Mouse (Mus musculus) forebrain, embryonic 14.5 days (tissue): ENCODE measurements at regions not wholly inside any gene's neighbourhood (a gene's known extent, or its start where the extent isn't known, plus 50 kb on each side); places are given as distances from the start of the nearest gene placed in this dataset.

Source experiments
- ATAC-seq: fragments of 200-750 bp; cut with Nextera tagmentation; 2 replicates; pipeline ENCODE4 v1.8.0; 2017; ENCODE audit warnings: mild to moderate bottlenecking, moderate library complexity
- DNase-seq: peaks from one replicate; pipeline ENCODE4 v3.0.0-alpha.2; 2015; ENCODE audit warnings: low spot score
- H3K27ac ChIP-seq: fragments of 300-500 bp; sonication (generic); 2 replicates; pipeline ENCODE4 v1.5.1; 2014; ENCODE audit warnings: low read depth, mild to moderate bottlenecking, control low read depth, low read length, moderate library complexity
- H3K27me3 ChIP-seq: fragments of 300-500 bp; sonication (generic); replicated peaks from 2 replicates; pipeline ENCODE4 v1.6.1; 2014; ENCODE audit warnings: low read length, control low read depth, mixed read lengths; ENCODE audit not compliant: control insufficient read depth, insufficient read depth
- H3K36me3 ChIP-seq: fragments of 300-500 bp; sonication (generic); 2 replicates; pipeline ENCODE4 v1.6.1; 2014; ENCODE audit warnings: low read length, control low read depth; ENCODE audit not compliant: control insufficient read depth, insufficient read depth
- H3K4me1 ChIP-seq: fragments of 300-500 bp; sonication (generic); 2 replicates; pipeline ENCODE4 v1.6.1; 2014; ENCODE audit warnings: antibody characterized with exemption, low read length, control low read depth; ENCODE audit not compliant: control insufficient read depth, insufficient read depth
- H3K4me2 ChIP-seq: fragments of 300-500 bp; sonication (generic); 2 replicates; pipeline ENCODE4 v1.6.1; 2014; ENCODE audit warnings: mild to moderate bottlenecking, control low read depth, low read length
- H3K4me3 ChIP-seq: fragments of 300-500 bp; sonication (generic); 2 replicates; pipeline ENCODE4 v1.5.1; 2014; ENCODE audit warnings: low read depth, low read length, control low read depth
- H3K9ac ChIP-seq: fragments of 300-500 bp; sonication (generic); 2 replicates; pipeline ENCODE4 v1.6.1; 2014; ENCODE audit warnings: mild to moderate bottlenecking, low read length, control low read depth, moderate library complexity
- H3K9me3 ChIP-seq: fragments of 300-500 bp; sonication (generic); replicated peaks from 2 replicates; pipeline ENCODE4 v1.6.1; 2016; ENCODE audit warnings: low read length, control low read depth, mixed read lengths; ENCODE audit not compliant: control insufficient read depth
- WGBS: fragments of 180-500 bp; shearing (Covaris S2); extraction: QIAGEN DNeasy Blood & Tissue Kit; methylation state at CpG from one replicate; pipeline ENCODE4 v1.1.7; 2014; 5-methylcytosine and 5-hydroxymethylcytosine counted together

DNA sequence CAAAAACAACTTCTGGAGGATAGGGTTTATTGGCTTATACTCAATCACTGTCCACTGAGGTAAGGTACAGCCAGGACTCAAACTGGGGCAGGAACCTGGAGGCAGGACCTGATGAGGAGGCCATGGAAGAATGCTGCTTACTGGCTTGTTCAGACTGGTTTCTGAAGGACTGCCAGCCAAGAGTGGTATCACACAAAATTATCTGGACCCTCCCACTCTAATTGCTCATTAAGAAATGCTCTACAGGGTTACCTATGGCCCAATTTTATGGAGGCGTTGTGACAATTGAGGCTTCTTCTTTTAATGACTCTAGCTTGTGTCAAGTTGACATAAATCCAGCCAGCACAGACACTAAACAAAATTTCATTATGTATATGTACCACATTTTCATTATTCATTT lies 158.5 kb upstream of the Gm11042 start:
- Histone ChIP-seq H3K4me2 (no peak overlapping the region), H3K27me3 (no peaks in the 10 kb centered on the region), H3K9me3 (no peaks in the 10 kb centered on the region), H3K4me3 (no peak overlapping the region), H3K4me1 (no peaks in the 10 kb centered on the region), H3K36me3 (no peaks in the 10 kb centered on the region), H3K9ac (no peak overlapping the region), H3K27ac (no peak overlapping the region)
- DNase-seq (no peak), ATAC-seq (no peak)
- WGBS, result 74% methylated on average over 1 of the region's 1 CpGs

DNA sequence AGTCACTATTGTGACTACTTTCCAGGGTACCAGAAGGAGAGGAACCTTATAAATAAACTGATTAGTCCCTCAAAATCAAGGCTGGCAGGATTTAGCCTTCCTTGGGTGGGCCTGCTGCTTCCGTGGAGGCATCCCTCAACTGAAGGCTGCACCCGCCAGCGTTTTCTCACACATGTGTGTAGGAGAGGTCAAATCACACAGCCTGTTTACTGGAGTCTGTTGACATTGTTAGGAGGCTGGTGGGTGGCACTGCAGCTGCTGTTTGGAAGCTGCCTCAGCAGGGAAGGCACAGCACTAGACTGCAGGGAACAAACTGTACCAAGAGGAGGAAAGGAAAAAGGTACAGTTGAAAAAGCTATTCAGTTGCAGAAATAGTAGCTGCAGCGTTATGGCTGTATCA lies 142.3 kb upstream of the Gm11042 start:
- ATAC-seq (peak; percentile 48; the same call in 1 of the 2 replicates), DNase-seq (peak; percentile 25)
- no peaks in the 10 kb centered on the region for H3K4me1 ChIP-seq
- H3K27me3 ChIP-seq, result no peaks in the 10 kb centered on the region
- no peak overlapping the region for H3K27ac ChIP-seq
- no peak overlapping the region for H3K4me3 ChIP-seq
- H3K4me2 ChIP-seq, result no peak overlapping the region
- H3K36me3 ChIP-seq, result no peaks in the 10 kb centered on the region
- no peak overlapping the region for H3K9ac ChIP-seq
- no peaks in the 10 kb centered on the region for H3K9me3 ChIP-seq
- whole genome bisulfite sequencing, result 43% methylated on average over 4 of the region's 4 CpGs

DNA sequence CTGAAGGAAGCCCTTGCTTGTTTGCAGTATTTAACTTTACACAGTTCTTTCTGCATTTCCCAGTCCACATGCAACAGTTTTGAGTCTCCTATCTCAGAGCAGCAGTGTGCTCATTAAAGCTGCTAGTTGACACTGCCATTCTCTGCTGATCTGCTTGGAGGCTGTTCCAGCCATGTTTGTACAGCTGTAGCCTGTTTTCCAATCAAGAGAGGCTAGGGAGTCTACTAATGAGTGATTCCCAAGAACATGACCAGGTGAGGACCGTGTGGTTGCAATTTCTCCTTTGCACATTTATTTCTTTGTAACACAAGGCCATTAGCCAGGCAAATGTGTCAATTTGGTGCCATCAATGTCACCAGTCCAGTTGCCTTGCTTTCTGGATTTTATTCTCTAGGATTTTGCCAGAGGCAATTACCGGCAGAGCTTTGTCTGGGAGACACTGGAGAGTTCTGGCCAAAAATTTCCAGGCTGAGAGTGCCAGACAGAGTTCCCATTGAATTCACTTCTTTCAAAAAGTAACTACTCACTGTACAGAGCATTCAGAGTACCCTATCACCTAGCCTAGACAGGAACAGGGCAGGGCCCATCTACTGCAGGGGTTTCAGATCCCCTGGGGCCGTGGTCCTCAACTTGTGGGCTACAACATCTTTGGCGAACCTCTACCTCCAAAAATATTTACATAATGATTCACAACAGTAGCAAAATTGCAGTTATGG lies 136.3 kb upstream of the Gm11042 start:
- Histone ChIP-seq H3K4me1 (peaks cover 3% of the 10 kb centered on the region; the same call in 1 of the 2 replicates), H3K27me3 (no peaks in the 10 kb centered on the region), H3K4me2 (no peak overlapping the region), H3K27ac (no peak overlapping the region), H3K9ac (no peak overlapping the region), H3K36me3 (no peaks in the 10 kb centered on the region), H3K4me3 (no peak overlapping the region), H3K9me3 (no peaks in the 10 kb centered on the region)
- peak; percentile 71 for DNase-seq
- ATAC-seq, result peak; percentile 89
- WGBS, result 42% methylated on average over 4 of the region's 4 CpGs

DNA sequence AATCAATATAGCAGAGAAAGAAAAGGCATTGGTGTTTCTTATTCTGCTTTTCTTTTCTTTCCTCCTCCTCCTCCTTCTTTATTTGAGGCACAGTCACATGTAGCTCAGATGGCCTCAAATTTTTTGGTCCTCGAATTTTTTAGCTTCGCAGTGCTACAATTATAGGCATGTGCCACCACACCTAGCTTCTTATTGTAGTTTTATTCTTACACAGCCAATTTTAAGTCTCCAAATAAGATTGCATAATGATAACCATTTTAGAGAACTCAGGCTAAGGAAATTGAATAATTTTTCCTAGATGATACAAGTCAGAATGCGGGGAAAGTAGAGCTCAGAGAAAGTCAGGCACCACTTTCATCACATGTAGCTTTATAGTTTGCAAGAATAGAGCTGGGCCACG lies 132.1 kb upstream of the Gm11042 start:
- Histone ChIP-seq H3K4me2 (no peak overlapping the region), H3K36me3 (no peaks in the 10 kb centered on the region), H3K4me1 (peaks cover 3% of the 10 kb centered on the region; the same call in 1 of the 2 replicates), H3K9ac (no peak overlapping the region), H3K9me3 (no peaks in the 10 kb centered on the region), H3K27me3 (no peaks in the 10 kb centered on the region), H3K4me3 (no peak overlapping the region), H3K27ac (no peak overlapping the region)
- 80% methylated on average over 4 of the region's 4 CpGs for WGBS
- ATAC-seq (no peak), DNase-seq (no peak)

DNA sequence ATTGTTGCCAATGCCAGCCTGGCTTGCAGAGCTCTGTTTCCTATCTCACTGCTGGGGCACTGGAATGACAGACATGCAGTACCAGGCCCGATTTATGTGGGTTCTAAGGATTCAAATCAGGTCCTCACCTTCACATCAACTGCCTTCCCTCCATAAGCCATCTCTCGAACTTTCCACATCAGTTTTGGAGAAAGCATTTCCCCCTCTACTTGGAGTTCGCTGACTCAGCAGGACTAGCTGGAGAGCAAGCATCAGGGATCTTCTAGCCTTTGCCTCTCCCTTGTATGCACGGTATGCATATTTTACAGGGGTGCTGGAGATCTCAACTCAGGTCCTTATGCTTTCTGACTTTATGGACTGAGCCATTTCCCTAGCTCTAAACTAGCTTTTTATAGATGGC lies 118.7 kb upstream of the Gm11042 start:
- H3K27ac ChIP-seq, result no peak overlapping the region
- no peak overlapping the region for H3K4me3 ChIP-seq
- no peak for ATAC-seq
- no peak overlapping the region for H3K9ac ChIP-seq
- H3K4me2 ChIP-seq, result no peak overlapping the region
- H3K9me3 ChIP-seq, result no peaks in the 10 kb centered on the region
- no peaks in the 10 kb centered on the region for H3K4me1 ChIP-seq
- WGBS, result 90% methylated on average over 4 of the region's 4 CpGs
- H3K36me3 ChIP-seq, result no peaks in the 10 kb centered on the region
- no peak for DNase-seq
- no peaks in the 10 kb centered on the region for H3K27me3 ChIP-seq

DNA sequence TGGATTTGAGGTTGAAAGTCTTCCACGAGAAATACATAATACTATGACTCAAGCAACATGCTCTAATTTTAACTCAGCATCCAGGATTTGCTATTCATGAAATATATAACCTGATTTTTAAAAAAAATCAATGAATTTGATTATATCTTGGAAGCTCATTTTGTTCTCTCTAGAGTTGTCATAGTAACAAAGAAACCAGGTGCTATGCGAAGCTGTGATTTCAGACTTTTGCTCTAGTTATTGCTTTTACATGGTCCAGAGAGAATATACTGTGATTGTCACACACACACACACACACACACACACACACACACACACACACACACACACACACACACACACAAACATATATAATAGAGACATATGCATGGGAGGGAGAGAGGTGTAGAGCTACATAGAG lies 98.5 kb upstream of the Gm11042 start:
- Histone ChIP-seq H3K9ac (no peak overlapping the region), H3K4me2 (no peak overlapping the region), H3K36me3 (no peaks in the 10 kb centered on the region), H3K4me1 (no peaks in the 10 kb centered on the region), H3K9me3 (no peaks in the 10 kb centered on the region), H3K27ac (no peak overlapping the region), H3K27me3 (no peaks in the 10 kb centered on the region), H3K4me3 (no peak overlapping the region)
- ATAC-seq (no peak), DNase-seq (peak; percentile 6)
- 90% methylated on average over 2 of the region's 2 CpGs for WGBS

DNA sequence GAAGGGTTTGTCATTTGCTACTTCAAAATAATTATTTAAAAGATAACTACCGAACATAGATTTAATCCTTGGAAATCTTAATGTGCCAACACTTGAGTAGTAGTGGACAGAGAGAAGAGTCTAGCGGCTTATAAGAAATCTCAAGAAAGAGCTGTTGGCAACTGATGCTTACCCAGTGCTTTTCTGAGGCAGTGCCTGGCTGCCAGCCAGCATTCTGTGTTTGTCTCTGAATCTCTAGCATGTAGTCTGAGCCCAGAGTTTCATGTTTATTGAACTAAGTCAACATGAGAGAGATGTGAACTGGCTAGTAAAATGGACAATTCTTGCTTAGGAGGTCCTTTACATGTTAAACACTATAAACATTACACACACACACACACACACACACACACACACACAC lies 94.3 kb upstream of the Gm11042 start:
- 69% methylated on average over 2 of the region's 2 CpGs for WGBS
- peak; percentile 68 for DNase-seq
- no peak overlapping the region for H3K9ac ChIP-seq
- no peaks in the 10 kb centered on the region for H3K36me3 ChIP-seq
- no peaks in the 10 kb centered on the region for H3K9me3 ChIP-seq
- no peaks in the 10 kb centered on the region for H3K27me3 ChIP-seq
- no peak overlapping the region for H3K4me3 ChIP-seq
- H3K4me2 ChIP-seq, result no peak overlapping the region
- no peak for ATAC-seq
- H3K4me1 ChIP-seq, result no peaks in the 10 kb centered on the region
- no peak overlapping the region for H3K27ac ChIP-seq

DNA sequence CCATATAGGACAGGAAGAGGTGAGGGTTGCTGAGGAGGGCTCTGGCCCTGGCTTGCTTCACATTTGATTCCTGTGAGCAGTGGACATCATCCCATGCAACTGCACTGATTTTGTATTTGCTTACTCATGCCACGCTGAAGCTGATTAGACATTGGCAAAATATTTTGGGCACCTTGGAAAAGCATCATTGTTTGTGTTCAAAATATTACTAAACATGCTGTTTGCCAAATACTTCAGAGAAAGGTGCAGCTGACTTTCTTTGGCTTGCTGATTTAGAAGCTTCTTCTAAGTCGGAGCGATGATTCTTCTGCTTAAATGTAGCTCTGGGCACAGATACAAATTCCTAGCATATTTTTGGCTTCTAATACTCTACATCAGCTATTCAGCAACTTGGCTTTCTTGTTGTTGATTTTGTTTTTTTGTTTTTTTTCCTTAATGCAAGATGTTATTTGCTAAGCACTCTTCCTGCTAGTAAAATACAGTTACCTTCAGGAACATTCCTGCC lies 91.4 kb upstream of the Gm11042 start:
- Histone ChIP-seq H3K27ac (no peak overlapping the region), H3K36me3 (no peaks in the 10 kb centered on the region), H3K4me2 (no peak overlapping the region), H3K4me3 (no peak overlapping the region), H3K4me1 (no peaks in the 10 kb centered on the region), H3K9me3 (no peaks in the 10 kb centered on the region), H3K9ac (no peak overlapping the region), H3K27me3 (no peaks in the 10 kb centered on the region)
- DNase-seq, result peak; percentile 61
- no peak for ATAC-seq
- 81% methylated on average over 3 of the region's 3 CpGs for WGBS

DNA sequence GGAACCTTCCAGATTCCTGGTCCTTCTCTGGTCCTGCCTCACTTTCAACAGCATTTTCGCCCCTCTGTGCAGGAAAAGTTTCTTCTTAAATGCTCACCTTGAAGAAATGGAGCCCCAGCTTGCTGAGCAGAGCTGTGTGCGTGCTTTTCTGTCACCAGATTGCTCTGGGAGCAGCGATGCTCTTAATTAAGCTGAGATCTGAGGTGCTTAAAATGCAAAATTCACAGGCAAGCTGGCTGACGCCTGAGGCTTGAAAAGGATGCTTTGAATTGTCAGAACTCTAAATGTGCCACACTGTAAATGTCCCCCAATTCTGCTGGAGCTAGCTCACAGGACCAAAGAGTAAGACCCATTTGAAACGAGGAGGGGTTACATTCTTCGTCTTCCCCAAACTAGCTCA lies 73.6 kb upstream of the Gm11042 start:
- Histone ChIP-seq H3K27ac (no peak overlapping the region), H3K36me3 (no peaks in the 10 kb centered on the region), H3K9ac (no peak overlapping the region), H3K27me3 (no peaks in the 10 kb centered on the region), H3K4me3 (no peak overlapping the region), H3K9me3 (no peaks in the 10 kb centered on the region), H3K4me1 (no peaks in the 10 kb centered on the region), H3K4me2 (no peak overlapping the region)
- peak; percentile 30 for DNase-seq
- no peak for ATAC-seq
- 61% methylated on average over 6 of the region's 6 CpGs for WGBS
